10 mouse cellular contexts compared by ENCODE assay signal in the genomic region with DNA sequence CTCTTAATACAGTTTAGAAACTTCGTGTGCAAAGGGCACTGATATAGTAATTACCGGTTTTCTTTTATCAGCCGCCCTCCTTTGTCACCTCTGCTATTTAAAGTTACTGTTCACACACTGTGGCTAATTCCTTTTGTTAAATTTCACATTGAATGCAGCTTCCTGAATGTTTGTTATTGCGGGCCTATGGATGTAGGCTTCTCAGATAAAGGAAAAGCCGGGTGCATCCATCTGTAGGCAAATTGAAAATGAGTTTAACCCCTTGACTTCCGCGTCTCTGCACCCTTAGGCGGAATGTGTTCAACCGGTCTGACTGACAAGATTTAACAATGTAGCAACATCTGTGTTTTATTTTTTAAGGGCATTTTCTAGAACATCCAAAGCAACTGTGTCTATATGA.
DNase-seq lines count a peak whose midpoint lies in the region; ATAC-seq lines count a peak whose summit lies in the region.
"Had no signal": no experiment of that assay in that cellular context is flagged by ENCODE, and none has a peak within 500 bp of the region (broad histone marks: within the 10 kb centered on the region; RNA-seq: fewer than 3 reads in every experiment).

No protein-coding gene starts in this region.

- H3K4me2 ChIP-seq in hindbrain, embryonic 11.5 days (replicated peaks; ENCODE audit: low read depth, low read length): peak overlapping the region; percentile 39; the same call in 1 of the 2 replicates
- peak overlapping the region; percentile 13; the same call in 1 of the 2 replicates for H3K4me2 ChIP-seq in midbrain, embryonic 16.5 days (ENCODE audit: low read length)

- no peaks in the 10 kb centered on the region for H3K36me3 ChIP-seq in hindbrain, embryonic 11.5 days (ENCODE audit: control insufficient read depth, insufficient read depth, low read length)
- no peaks in the 10 kb centered on the region for H3K36me3 ChIP-seq in midbrain, embryonic 16.5 days (ENCODE audit: control insufficient read depth, insufficient read depth, low read length)

- H3K9me3 ChIP-seq in hindbrain, embryonic 11.5 days (ENCODE audit: control insufficient read depth, low read length): no peaks in the 10 kb centered on the region
- no peaks in the 10 kb centered on the region for H3K9me3 ChIP-seq in midbrain, embryonic 16.5 days (replicated peaks; ENCODE audit: control insufficient read depth, low read length, poor library complexity, severe bottlenecking)

- no peaks in the 10 kb centered on the region for H3K27me3 ChIP-seq in hindbrain, embryonic 11.5 days (ENCODE audit: control insufficient read depth, insufficient read depth, low read length)
- H3K27me3 ChIP-seq in midbrain, embryonic 16.5 days (ENCODE audit: control insufficient read depth, insufficient read depth, low read depth, low read length): no peaks in the 10 kb centered on the region

- DNase-seq in Muller cell, postnatal 12 days (ENCODE audit: inconsistent ontology term): peak; percentile 40
- peak; percentile 64 for DNase-seq in embryo, embryonic 9.5 days (ENCODE audit: extremely low spot score)
- peak; percentile 72 for DNase-seq in hindbrain, embryonic 11.5 days (ENCODE audit: low spot score)
- DNase-seq in ovary, postnatal 14 days (ENCODE audit: low spot score): no peak
- DNase-seq: kidney, postnatal 14 days; liver, postnatal 0 days had no signal

- ATAC-seq in hindbrain, embryonic 11.5 days (ENCODE audit: low FRiP score): peak; percentile 18; the same call in 1 of the 2 replicates
- ATAC-seq in midbrain, embryonic 16.5 days: no peak
- no peak for ATAC-seq in erythroblast, adult 5-6 weeks (replicated peaks; ENCODE audit: low FRiP score, poor library complexity, severe bottlenecking)
- ATAC-seq in monocyte, adult 5-6 weeks (replicated peaks; ENCODE audit: insufficient number of reproducible peaks, low FRiP score, low TSS enrichment, poor library complexity, severe bottlenecking): no peak
- no peak for ATAC-seq in megakaryocyte progenitor cell, adult 5-6 weeks (replicated peaks; ENCODE audit: poor library complexity)
- ATAC-seq: liver, postnatal 0 days had no signal

- H3K4me3 ChIP-seq in hindbrain, embryonic 11.5 days (ENCODE audit: low read depth, low read length): no peak overlapping the region
- H3K4me3 ChIP-seq in midbrain, embryonic 16.5 days (ENCODE audit: low read depth, low read length): no peak overlapping the region

- WGBS in hindbrain, embryonic 11.5 days: 14% methylated on average over 9 of the region's 9 CpGs
- 7% methylated on average over 9 of the region's 9 CpGs for WGBS in midbrain, embryonic 16.5 days

- peak overlapping the region; percentile 74 for H3K27ac ChIP-seq in hindbrain, embryonic 11.5 days (ENCODE audit: low read depth, low read length)
- H3K27ac ChIP-seq in midbrain, embryonic 16.5 days (ENCODE audit: low read length): peak overlapping the region; percentile 9; the same call in 1 of the 2 replicates

- H3K9ac ChIP-seq in hindbrain, embryonic 11.5 days (ENCODE audit: low read depth, low read length): no peak overlapping the region
- no peak overlapping the region for H3K9ac ChIP-seq in midbrain, embryonic 16.5 days (ENCODE audit: low read depth, low read length)
- H3K9ac ChIP-seq: liver, postnatal 0 days had no signal

- peaks cover 5% of the 10 kb centered on the region; the same call in 1 of the 2 replicates for H3K4me1 ChIP-seq in hindbrain, embryonic 11.5 days (replicated peaks; ENCODE audit: control insufficient read depth, insufficient read depth, low read length)
- H3K4me1 ChIP-seq in midbrain, embryonic 16.5 days (ENCODE audit: control insufficient read depth, insufficient read depth, low read length): peaks cover 20% of the 10 kb centered on the region
